Mouse (Mus musculus): ENCODE results near the gene Tubb4b.

GRCm38 (mm10) chr2:25234551-25235220 is 10.2 kb upstream of the Tubb4b start:
- no peak for TF ChIP-seq POLR2A (IDR thresholded peaks at IDR 0.05; ENCODE audit: insufficient read depth, low read length)
- TF ChIP-seq CTCF (IDR thresholded peaks at IDR 0.05; ENCODE audit: low read depth, low read length): no peak
- no peak for TF ChIP-seq EP300 (IDR thresholded peaks at IDR 0.05; ENCODE audit: insufficient read depth, low read depth, low read length)

Data from ES-Bruce4 (cell line).